Mouse (Mus musculus) forebrain, embryonic 16.5 days (tissue): ENCODE data around the gene Mecom. TPM values are rescaled to one million over a fixed set of nuclear protein-coding genes. Genes with fewer than 3 reads are reported as not detected.

ENCODE experiments used
- ATAC-seq: fragments of 200-750 bp; cut with Nextera tagmentation; 2 replicates; pipeline ENCODE4 v1.8.0; 2017; ENCODE audit warnings: mild to moderate bottlenecking, moderate library complexity
- H3K27ac ChIP-seq: fragments of 300-500 bp; sonication (generic); 2 replicates; pipeline ENCODE4 v1.5.1; 2014; ENCODE audit warnings: low read length, control low read depth
- H3K27me3 ChIP-seq: fragments of 300-500 bp; sonication (generic); replicated peaks from 2 replicates; pipeline ENCODE4 v1.6.1; 2014; ENCODE audit warnings: low read length; ENCODE audit not compliant: control insufficient read depth, insufficient read depth
- H3K36me3 ChIP-seq: fragments of 300-500 bp; sonication (generic); 2 replicates; pipeline ENCODE4 v1.6.1; 2014; ENCODE audit not compliant: control insufficient read depth, insufficient read depth
- H3K4me1 ChIP-seq: fragments of 300-500 bp; sonication (generic); replicated peaks from 2 replicates; pipeline ENCODE4 v1.6.1; 2014; ENCODE audit warnings: low read length; ENCODE audit not compliant: control insufficient read depth, insufficient read depth
- H3K4me2 ChIP-seq: fragments of 300-500 bp; sonication (generic); 2 replicates; pipeline ENCODE4 v1.6.1; 2014; ENCODE audit warnings: mild to moderate bottlenecking, low read length, control low read depth
- H3K4me3 ChIP-seq: fragments of 300-500 bp; sonication (generic); replicated peaks from 2 replicates; pipeline ENCODE4 v1.5.1; 2014; ENCODE audit warnings: mild to moderate bottlenecking, low read length, control low read depth
- H3K9ac ChIP-seq: fragments of 300-500 bp; sonication (generic); replicated peaks from 2 replicates; pipeline ENCODE4 v1.6.1; 2014; ENCODE audit warnings: low read depth, low read length, control low read depth
- H3K9me3 ChIP-seq: fragments of 300-500 bp; sonication (generic); 2 replicates; pipeline ENCODE4 v1.6.1; 2016; ENCODE audit warnings: low read length; ENCODE audit not compliant: control insufficient read depth
- WGBS: fragments of 180-500 bp; shearing (Covaris S2); extraction: QIAGEN DNeasy Blood & Tissue Kit; methylation state at CpG from one replicate; pipeline ENCODE4 v1.1.7; 2014; 5-methylcytosine and 5-hydroxymethylcytosine counted together
- polyA plus RNA-seq: library from polyadenylated mRNA; unstranded; fragments of >200 nt; fragmentation: Nextera tagmentation; extraction: Ambion mirVana; gene quantifications from 2 replicates; pipeline ENCODE4 v1.2.1, GENCODE M21; 2015

Mecom gene
- polyA plus RNA-seq, 1 experiment from 2014 or later, result 2.1 TPM

DNA sequence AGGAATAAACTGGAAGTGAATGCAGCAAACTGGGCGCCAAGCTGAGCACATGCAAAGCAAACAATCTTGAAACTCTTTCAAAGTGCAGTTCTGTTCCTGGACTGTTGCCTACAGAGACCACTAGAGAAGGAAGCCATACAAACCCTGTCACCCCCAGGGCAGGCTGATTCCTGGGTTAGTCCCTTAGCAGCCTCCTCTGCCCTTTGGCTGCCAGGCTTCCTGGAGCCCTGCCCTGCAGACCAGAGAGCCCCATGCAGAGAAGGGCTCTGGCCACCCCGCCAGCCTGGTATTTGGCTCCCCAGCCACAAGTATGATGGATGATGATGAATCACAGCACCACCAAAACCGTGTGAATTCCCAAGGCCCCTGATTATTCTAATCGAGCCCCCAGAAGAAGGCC, 286.9 kb downstream of the Mecom start:
- no peak overlapping the region for H3K4me3 ChIP-seq
- WGBS, result 42% methylated on average over 4 of the region's 4 CpGs
- no peaks in the 10 kb centered on the region for H3K4me1 ChIP-seq
- H3K4me2 ChIP-seq, result no peak overlapping the region
- H3K27ac ChIP-seq, result no peak overlapping the region
- H3K9ac ChIP-seq, result no peak overlapping the region
- H3K27me3 ChIP-seq, result no peaks in the 10 kb centered on the region
- no peaks in the 10 kb centered on the region for H3K9me3 ChIP-seq
- no peaks in the 10 kb centered on the region for H3K36me3 ChIP-seq
- ATAC-seq, result no peak

DNA sequence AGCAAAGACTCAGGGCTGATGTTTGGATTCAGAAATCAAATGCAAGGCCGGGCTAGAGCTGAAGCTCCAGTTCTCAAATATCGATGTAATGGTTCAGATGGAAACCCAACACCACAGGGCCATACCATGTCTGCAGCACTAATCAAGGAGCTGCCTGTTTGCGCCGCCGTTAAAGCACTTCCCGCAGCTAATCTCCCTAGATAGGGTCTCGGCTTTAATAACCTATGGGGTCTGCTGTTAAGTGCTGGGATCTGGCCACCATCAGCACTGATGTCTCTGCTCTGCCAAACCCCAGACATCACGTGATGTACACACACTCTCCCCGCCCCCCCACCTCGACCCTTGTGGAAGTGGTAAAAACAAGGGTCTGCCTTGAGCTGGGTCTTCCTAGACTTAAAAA, 289.4 kb downstream of the Mecom start:
- ATAC-seq, result no peak
- no peak overlapping the region for H3K4me3 ChIP-seq
- no peak overlapping the region for H3K27ac ChIP-seq
- H3K36me3 ChIP-seq, result no peaks in the 10 kb centered on the region
- H3K9ac ChIP-seq, result no peak overlapping the region
- no peaks in the 10 kb centered on the region for H3K27me3 ChIP-seq
- no peak overlapping the region for H3K4me2 ChIP-seq
- 75% methylated on average over 10 of the region's 10 CpGs for WGBS
- no peaks in the 10 kb centered on the region for H3K4me1 ChIP-seq
- H3K9me3 ChIP-seq, result no peaks in the 10 kb centered on the region

DNA sequence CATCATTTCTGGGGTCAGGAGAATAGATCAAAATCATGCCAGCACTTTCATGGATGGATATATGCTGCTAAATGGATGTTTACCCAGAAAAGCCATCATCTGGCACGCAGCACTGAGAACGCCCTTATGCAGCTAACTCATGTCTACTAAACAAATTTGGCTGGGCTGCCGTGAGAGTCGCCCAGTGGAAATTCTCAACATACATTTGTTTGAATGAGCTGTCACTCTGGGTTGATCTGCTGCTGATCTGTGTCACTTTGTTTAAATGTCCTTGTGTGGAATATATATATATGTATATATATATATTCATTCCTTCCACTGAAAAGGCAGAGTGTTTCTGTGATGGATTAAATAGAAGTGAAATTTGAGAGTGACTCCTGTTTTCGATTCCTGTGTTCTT, 290.0 kb downstream of the Mecom start:
- no peaks in the 10 kb centered on the region for H3K36me3 ChIP-seq
- no peak for ATAC-seq
- WGBS, result 54% methylated on average over 5 of the region's 5 CpGs
- H3K27ac ChIP-seq, result no peak overlapping the region
- H3K4me3 ChIP-seq, result no peak overlapping the region
- H3K9ac ChIP-seq, result no peak overlapping the region
- no peaks in the 10 kb centered on the region for H3K4me1 ChIP-seq
- no peaks in the 10 kb centered on the region for H3K27me3 ChIP-seq
- no peak overlapping the region for H3K4me2 ChIP-seq
- no peaks in the 10 kb centered on the region for H3K9me3 ChIP-seq

DNA sequence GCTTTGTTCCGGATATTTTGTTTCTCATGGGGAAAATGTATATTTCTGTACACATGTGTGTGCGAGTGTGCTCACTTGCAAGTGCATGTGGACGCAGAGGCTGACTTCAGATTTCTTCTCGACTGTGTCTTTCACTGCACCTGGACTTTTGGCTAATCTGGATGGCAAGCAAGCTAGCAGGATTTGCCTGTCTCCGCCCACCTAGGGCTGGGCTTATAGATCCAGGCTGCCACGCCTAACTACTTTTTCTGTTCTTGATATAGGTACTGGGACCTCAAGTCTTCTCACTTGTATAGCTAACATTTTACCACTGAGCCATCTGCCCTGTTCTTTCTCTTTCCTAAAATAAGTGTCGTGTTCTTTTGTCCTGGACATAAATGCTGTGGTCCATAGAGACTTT, 290.9 kb downstream of the Mecom start:
- WGBS, result 82% methylated on average over 7 of the region's 7 CpGs
- H3K4me3 ChIP-seq, result no peak overlapping the region
- H3K27ac ChIP-seq, result no peak overlapping the region
- no peak overlapping the region for H3K9ac ChIP-seq
- no peak overlapping the region for H3K4me2 ChIP-seq
- no peaks in the 10 kb centered on the region for H3K27me3 ChIP-seq
- no peak for ATAC-seq
- no peaks in the 10 kb centered on the region for H3K9me3 ChIP-seq
- no peaks in the 10 kb centered on the region for H3K36me3 ChIP-seq
- H3K4me1 ChIP-seq, result no peaks in the 10 kb centered on the region

DNA sequence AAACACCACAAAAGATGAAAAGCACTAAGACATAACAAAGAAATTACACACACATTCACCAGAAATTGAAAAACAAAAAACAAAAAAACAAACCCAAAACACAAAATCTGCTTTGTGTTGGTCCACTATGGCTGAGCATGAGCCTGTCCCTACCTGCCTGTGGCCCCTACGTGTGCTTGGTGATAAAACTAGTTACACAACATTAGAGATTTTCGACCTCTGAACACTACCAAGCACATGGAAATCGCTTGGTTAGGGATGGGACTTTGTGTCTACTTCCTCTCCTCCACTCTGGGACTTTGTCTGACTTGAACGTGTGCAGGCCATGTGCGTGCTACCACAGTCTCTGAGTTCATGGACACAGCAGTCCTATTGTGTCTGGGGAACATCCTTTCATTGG, 292.0 kb downstream of the Mecom start:
- Histone ChIP-seq H3K9ac (no peak overlapping the region), H3K27ac (no peak overlapping the region)

DNA sequence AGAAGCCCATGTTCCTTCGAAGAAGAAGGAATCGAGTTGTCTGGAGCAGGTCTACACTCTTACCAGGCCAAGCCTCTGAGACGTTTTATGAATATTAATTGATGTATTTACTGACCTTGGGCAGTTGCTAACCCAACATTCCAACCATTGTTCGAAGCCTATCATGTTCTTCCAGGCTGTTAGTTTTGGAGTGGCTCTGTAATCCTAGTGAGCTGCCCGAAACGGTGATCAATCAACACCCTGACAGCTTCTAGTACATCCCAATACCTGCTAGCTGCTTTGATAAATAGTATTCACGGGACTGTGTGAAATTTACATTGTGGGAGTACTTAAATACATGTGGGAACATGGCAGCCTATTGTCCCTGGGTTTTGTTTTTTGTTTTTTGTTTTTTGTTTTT, 293.4 kb downstream of the Mecom start:
- Histone ChIP-seq H3K4me3 (no peak overlapping the region), H3K27ac (no peak overlapping the region), H3K4me1 (no peaks in the 10 kb centered on the region), H3K27me3 (no peaks in the 10 kb centered on the region), H3K9me3 (no peaks in the 10 kb centered on the region), H3K9ac (no peak overlapping the region), H3K36me3 (no peaks in the 10 kb centered on the region), H3K4me2 (no peak overlapping the region)
- no peak for ATAC-seq
- 61% methylated on average over 7 of the region's 7 CpGs for WGBS

More for the DNA sequence above, 292.0 kb downstream of the Mecom start:
- Histone ChIP-seq H3K4me1 (no peaks in the 10 kb centered on the region), H3K4me3 (no peak overlapping the region), H3K4me2 (no peak overlapping the region), H3K27me3 (no peaks in the 10 kb centered on the region), H3K36me3 (no peaks in the 10 kb centered on the region), H3K9me3 (no peaks in the 10 kb centered on the region)
- ATAC-seq, result no peak
- WGBS, result 93% methylated on average over 5 of the region's 5 CpGs

DNA sequence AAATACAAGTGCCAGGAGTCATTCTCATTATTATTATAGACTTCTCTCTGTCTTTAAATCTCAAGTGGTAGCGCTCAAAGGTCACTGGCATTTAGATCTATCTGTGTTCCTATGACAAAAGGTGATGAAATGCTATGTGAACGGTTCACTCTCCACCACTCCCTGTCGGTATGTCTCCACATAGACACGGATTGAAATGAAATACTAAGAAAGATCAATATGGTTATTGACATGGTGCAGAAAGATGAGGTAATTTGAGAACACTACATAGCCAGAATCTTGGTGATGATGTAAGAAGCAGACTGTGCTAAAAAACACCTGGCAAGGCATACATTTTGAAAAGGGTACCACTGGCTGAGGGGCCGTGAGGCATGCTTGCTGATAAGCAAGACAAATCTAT, 294.1 kb downstream of the Mecom start:
- Histone ChIP-seq H3K4me1 (no peaks in the 10 kb centered on the region), H3K27me3 (no peaks in the 10 kb centered on the region), H3K27ac (no peak overlapping the region), H3K4me3 (no peak overlapping the region), H3K9ac (no peak overlapping the region), H3K9me3 (no peaks in the 10 kb centered on the region), H3K4me2 (no peak overlapping the region), H3K36me3 (no peaks in the 10 kb centered on the region)
- no peak for ATAC-seq
- 96% methylated on average over 5 of the region's 5 CpGs for WGBS

DNA sequence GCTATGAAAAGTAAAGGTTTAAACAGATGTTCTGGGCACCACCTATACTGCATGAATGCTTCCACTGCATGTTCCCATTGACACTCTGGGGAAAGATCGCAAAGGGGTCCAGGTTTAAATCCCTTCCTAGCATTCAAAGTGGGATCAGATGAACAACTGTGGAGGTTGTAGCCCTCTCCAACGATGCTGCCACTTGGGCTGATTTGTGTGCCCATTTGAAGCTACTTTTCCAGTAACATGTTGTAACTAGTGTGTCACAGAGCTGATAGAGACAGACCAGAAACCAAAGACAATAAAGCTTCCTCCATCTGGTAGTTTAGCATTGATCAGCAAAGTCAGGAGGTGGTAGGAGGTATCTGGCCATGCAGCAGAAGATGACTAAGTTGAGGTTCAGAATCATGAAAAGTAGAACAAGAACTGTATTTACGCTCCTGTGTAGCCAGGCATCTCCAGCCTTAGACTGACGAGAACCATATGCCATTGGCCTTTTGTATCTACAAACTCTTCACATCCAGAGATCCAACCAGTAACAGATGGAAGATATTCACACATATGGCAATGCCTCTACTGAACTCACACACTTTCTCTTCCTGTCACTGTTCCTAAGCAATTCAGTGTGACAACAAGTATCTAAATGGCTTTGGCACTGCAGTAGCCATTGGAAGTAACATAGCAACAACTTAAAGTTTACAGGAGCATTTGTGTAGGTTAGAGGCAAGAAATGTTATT, 299.0 kb downstream of the Mecom start:
- 82% methylated on average over 4 of the region's 4 CpGs for WGBS
- H3K27ac ChIP-seq, result no peak overlapping the region
- no peaks in the 10 kb centered on the region for H3K9me3 ChIP-seq
- H3K4me2 ChIP-seq, result no peak overlapping the region
- no peak overlapping the region for H3K4me3 ChIP-seq
- no peaks in the 10 kb centered on the region for H3K36me3 ChIP-seq
- no peaks in the 10 kb centered on the region for H3K4me1 ChIP-seq
- no peaks in the 10 kb centered on the region for H3K27me3 ChIP-seq
- H3K9ac ChIP-seq, result no peak overlapping the region
- peak; percentile 66; the same call in 1 of the 2 replicates for ATAC-seq

DNA sequence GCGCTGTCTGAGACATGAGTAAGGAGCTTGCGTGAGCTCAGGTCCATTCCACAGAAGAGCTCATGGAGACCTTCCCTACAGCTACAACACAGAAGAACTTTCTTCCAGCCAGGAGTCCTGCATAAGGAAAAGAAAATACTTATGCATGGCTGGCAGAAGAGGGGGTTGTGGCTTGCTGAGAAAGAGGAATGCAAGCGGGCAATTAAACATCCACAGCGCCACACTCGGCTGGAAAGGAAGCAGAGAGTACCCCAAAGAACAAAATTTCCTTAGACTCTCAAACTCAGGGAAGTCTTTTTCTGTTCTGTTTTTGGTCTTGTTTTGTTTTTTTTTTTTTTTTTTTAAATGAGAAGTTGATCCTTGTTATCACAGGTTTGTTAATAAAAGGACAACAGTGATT, 300.6 kb downstream of the Mecom start:
- H3K27me3 ChIP-seq, result no peaks in the 10 kb centered on the region
- no peak overlapping the region for H3K9ac ChIP-seq
- H3K27ac ChIP-seq, result no peak overlapping the region
- no peaks in the 10 kb centered on the region for H3K36me3 ChIP-seq
- no peak for ATAC-seq
- no peaks in the 10 kb centered on the region for H3K9me3 ChIP-seq
- 81% methylated on average over 5 of the region's 5 CpGs for WGBS
- H3K4me2 ChIP-seq, result no peak overlapping the region
- H3K4me3 ChIP-seq, result no peak overlapping the region
- no peaks in the 10 kb centered on the region for H3K4me1 ChIP-seq
